Mouse (Mus musculus): ENCODE measurements around the gene Pgm2l1.

Pgm2l1 gene

GRCm38 (mm10) chr7:100296699-100297098, 69.5 kb downstream of the Pgm2l1 start:
- no peak for DNase-seq

GRCm38 (mm10) chr7:100298861-100299510, 71.8 kb downstream of the Pgm2l1 start:
- no peak for DNase-seq

- no peak for DNase-seq
Measured at GRCm38 (mm10) chr7:100301390-100301789, 74.2 kb downstream of the Pgm2l1 start.

GRCm38 (mm10) chr7:100302316-100302715, 75.1 kb downstream of the Pgm2l1 start:
- peak; percentile 60 to 62 for DNase-seq

- no peak for DNase-seq
Measured at GRCm38 (mm10) chr7:100305894-100306293, 78.7 kb downstream of the Pgm2l1 start.

GRCm38 (mm10) chr7:100307872-100308653, 80.9 kb downstream of the Pgm2l1 start:
- peak; percentile 47 to 63 for DNase-seq

- no peak for DNase-seq
Measured at GRCm38 (mm10) chr7:100309216-100309615, 82.0 kb downstream of the Pgm2l1 start.

- DNase-seq, result no peak
Measured at GRCm38 (mm10) chr7:100309679-100310078, 82.5 kb downstream of the Pgm2l1 start.

- no peak for DNase-seq
Measured at GRCm38 (mm10) chr7:100310290-100310689, 83.1 kb downstream of the Pgm2l1 start.

GRCm38 (mm10) chr7:100312716-100313115, 85.5 kb downstream of the Pgm2l1 start:
- DNase-seq, result no peak

GRCm38 (mm10) chr7:100316924-100317323, 89.7 kb downstream of the Pgm2l1 start:
- no peak for DNase-seq

GRCm38 (mm10) chr7:100317534-100317933, 90.3 kb downstream of the Pgm2l1 start:
- DNase-seq, result no peak

- no peak for DNase-seq
Measured at GRCm38 (mm10) chr7:100323721-100324120, 96.5 kb downstream of the Pgm2l1 start.

- peak; percentile 75 to 83 for DNase-seq
Measured at GRCm38 (mm10) chr7:100325482-100325881, 98.3 kb downstream of the Pgm2l1 start.

GRCm38 (mm10) chr7:100327514-100327913, 100.3 kb downstream of the Pgm2l1 start:
- no peak for DNase-seq
